Mouse (Mus musculus): ENCODE measurements around the gene Prss8. TPM values are rescaled to one million over a fixed set of nuclear protein-coding genes. Genes with fewer than 3 reads are reported as not detected.
A peak's percentile ranks its signal among the peaks of the same experiment; 100 is the strongest.
"Not testable (repeated sequence)": the region's sequence is repeated elsewhere in the genome, so short reads cannot be mapped to it uniquely, and the experiment has no call there.

Prss8 gene
- total RNA-seq (2021) = under 1 TPM; 0.25 to 0.46 TPM
- long read RNA-seq = 0 reads

DNA sequence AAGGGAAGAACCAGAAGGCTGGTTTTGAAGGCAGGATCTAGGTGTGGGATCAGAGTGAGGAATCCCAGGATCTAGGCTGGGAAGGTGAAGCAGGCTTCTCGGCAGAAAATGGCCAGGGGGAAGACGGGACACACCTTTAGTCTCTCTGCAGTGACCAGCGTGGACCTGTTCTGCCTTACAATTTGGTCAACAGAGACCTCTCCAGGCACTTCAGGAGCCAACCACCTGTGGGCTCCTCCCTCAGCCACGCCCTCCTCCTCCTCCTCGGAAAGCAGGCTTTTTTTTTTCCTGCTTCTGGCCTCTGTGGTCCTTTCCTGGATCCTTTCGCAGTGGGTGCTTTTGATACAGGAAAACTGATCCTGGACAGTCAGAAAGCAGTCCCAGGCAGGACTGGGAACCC is at the start of gene Prss8:
Gene Prss8 (minus strand): TSS at position 182 of the 400 bp plus-strand sequence.
- DNase-seq (ENCODE audit: low spot score in 2 of 2) = no peak

DNA sequence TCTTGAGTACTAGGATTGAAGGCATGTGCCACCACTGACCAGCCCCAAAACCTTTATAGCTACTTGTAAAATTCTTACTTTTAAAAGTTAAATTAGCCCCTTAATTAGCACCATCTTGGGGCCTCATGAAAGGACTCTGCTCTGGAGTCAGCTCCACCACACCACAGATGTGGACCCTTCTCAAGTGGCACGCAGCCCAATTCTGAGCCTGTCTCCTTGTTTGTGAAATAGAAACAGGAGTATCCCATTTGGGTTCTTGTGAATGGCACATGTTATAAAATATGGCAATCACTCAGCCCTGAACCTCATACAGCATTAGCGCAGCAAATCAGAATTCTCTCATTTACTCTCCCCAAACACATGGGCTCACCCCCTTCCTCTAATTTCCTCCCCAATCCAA is 49.0 kb upstream of the Prss8 start:
- DNase-seq (ENCODE audit: low spot score in 2 of 2) = no peak

DNA sequence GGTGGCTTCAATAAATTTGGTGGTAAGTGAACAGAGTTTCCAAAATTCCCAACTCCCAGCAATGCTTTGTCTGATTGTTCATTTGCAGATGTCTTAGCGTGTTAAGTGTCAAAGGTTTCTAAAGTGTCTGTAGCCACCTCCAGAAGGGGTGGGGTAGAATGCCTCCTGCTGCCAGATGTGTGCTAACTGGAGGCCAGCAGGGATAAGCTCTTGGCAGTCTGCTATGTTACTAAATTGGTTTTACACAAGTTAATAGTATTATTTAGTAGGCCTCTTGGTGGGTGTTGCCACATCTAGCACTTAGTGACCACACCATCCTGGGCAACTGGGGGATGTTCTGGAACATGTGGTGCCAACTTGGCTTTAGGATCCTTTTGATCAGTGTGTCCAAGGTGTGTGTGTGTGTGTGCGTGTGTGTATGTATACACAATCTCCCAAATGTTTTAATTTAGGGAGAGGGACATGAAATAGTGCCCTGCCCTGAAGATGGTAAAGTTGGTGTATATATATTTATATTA is 44.6 kb upstream of the Prss8 start:
- no peak for DNase-seq (ENCODE audit: low spot score in 2 of 2)

DNA sequence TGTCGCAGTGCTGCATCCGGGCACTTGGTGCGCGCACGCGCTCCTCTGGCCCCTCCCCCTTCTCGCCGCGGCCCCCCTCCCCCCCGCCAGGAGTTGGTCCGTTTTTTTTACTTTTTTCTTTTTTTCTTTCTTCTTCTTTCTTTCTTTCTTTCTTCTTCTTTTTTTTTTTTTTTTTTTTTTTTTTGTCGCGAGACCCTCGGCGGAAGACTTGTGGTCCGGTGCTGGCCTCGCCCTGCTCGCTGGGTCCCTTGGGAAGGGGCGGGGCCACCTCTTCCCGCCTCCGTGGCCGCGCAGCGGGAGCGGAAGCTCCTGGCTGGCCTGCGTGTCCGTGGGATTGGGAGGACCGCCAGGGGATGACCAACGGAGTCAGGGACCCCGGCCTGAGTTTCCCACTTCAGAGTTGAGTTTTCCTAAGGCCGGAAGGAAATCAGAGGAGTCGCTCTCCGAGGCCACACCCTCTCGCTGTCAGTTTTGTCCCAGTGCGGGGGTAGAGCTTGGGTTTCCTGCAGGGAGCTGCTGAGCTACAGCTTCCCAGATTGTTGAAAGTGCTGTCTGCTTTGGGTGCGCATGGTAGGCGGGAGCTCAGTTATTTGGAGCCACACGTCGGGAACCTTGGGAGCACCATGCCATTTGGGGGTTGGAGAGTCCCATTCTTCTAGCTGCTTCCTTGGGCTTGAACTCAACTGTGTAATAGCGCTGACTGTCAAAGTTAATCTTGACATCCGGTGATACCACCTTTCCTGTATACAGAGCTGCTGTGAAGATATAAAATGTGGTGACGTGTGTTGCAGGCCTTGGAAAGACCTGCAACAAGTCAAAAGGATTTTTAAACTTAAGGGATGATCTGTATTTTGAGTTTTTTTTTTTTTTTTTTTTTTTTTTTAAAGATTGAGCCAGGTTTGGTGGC is 38.3 kb upstream of the Prss8 start:
- DNase-seq (ENCODE audit: low spot score in 2 of 2) = peak; percentile 71 to 81

DNA sequence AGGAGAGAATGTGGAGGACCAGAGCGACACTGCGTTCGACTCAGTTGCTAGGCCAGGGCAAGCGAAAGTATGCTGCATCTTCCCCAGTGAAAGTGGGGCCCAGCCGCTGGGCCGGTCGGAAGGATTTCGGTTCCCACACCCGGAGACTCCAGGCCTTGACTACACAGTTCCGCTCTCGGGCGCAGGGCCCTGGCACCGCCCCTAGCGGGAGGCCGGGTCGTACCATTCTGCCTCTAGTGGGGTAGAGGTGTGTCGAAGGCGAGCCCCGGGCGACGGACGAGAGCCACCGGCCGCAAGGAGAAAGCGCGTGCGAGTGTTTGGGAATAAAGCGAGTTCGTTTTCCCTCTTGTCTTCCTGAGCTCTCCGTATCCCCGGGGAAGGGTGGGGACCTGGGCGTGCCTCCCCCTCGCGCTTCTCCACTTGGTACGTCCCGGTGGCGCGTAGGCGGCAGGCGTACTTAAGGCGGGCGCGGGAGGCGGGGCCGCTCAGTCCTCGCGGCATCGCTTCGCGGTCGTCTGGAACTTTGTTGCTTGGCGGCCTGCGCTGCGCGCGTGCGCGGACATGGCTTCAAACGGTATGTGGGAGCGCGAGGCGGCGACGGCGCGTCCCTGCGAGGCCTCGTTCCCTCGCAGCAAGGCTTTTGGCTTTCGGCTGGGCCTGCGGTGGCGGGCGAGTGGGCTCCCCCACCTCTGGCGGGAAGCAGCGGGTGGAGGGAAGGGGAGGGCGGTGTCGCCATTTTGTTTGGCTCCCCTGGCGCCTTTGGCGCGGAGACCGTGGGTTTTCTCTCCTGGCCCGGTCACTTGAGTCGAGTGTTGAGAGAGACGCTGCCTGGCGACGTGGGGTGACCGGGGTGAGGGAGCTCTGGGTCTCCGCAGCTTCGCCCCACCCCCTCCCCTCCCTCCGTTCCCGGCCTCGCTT is 37.4 kb upstream of the Prss8 start, which contains the start of gene Fus:
Gene Fus (plus strand): TSS at position 454 of the 918 bp plus-strand sequence.
- DNase-seq (ENCODE audit: low spot score in 2 of 2) = peak; percentile 92 to 95

DNA sequence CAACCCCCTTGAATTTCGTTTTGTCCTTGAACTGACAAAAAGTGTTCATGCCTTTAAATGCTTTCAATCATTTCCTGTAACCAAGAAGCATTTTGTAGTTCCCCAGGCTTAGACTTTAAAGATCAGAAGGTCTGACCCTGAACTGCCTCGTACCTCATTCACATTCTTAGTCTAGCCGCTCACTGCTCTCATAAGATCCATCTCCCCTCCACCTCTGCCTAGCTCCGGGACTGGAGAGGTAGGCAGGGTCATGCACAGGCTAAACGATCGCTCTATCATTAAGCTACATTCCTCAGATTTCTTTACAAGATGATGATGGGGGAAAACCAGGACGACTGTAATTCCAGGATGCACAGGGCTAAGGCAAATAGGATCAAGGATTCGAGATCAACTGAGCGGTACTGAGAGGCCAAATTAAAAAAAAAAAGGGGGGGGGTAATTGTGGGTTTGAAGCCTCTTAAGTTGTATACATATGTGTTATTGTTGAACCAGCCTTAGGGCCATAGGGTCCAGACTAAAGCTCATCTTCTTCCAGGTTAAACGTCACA is 36.5 kb upstream of the Prss8 start:
- peak in 1 of 2 experiments; percentile 8 for DNase-seq (ENCODE audit: low spot score in 2 of 2)

DNA sequence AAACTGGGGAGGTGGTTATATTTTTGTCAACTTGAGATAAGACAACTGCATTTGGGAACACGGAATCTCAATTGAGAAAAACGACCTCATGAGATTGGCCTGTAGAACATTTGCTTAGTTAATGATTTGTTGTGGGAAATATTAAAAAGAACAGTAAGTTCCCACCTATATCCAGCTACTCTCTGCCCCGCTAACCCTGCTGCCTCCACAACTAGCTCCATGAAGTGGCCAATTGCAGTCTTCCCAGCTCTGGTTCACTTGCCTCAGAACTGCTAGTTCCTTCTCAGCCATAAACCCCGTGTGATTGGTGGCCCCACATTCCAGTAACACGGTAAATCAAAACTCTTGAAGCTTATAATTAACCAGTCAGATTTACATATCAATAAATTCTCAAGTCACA is 29.5 kb upstream of the Prss8 start:
- DNase-seq (ENCODE audit: low spot score in 2 of 2) = no peak

DNA sequence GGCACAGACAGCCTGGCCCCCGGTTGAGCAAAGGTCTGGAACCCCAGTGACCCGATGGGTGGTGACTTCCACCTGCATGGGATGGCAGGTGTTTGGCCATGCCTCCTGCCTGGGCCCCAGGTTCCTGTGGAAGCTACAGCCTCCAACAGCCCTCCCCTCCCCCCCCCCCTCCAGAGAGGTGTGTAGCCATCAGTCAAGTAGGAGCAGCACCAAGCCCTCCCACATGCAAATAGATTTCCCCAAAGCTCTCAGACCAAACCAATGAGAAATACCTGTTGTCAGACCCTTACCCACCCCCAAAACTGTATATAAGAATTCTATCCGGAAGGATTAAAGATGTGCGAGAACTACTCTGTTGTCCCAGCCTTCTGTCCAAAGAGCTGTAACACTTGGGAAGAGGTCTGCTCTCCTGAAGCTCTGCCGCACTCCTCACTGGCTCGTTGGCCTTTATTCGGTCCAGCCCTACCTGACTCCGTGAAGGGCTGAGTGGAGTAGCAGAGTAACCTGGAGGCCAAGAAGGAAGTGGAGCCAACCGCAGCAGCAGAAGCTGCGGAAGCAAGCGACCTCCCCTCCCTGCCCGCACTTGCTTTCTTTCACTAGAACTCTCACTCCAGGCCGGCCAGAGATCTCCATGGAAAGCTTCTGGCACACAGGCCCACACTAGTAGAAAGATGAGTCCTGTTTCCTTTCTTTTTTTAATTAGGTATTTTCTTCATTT is 23.1 kb upstream of the Prss8 start:
- DNase-seq (ENCODE audit: low spot score in 2 of 2) = no peak

DNA sequence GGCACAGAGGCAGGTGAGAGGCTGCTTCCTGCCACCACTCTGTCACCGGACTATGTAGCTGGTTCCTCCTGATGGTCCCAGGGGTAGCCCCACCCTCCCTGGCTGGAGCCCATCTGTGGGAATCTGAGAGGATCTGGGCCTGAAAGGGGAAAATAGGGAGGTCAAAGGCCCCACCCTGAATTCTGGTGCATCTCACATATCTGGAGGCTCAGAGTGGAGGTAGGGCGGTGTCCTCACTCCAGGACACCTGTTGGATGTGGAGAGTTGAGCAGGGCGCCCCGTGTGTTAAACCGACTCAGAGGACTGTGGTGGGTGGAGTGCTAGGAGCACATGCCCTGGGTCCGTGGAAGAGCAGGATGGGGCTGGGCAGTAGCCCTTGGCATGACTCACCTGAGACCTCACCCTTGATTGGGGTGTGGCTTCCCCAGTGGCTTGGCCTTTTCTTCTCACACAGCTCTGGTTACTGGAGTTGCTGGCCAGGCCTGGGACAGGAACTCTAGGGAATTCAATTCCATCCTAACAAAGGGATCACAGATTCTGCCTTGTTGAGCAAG is 16.6 kb upstream of the Prss8 start, which contains the start of gene Prss36:
Gene Prss36 (minus strand): TSS at position 256 of the 554 bp plus-strand sequence.
- no peak for DNase-seq (ENCODE audit: low spot score in 2 of 2)

DNA sequence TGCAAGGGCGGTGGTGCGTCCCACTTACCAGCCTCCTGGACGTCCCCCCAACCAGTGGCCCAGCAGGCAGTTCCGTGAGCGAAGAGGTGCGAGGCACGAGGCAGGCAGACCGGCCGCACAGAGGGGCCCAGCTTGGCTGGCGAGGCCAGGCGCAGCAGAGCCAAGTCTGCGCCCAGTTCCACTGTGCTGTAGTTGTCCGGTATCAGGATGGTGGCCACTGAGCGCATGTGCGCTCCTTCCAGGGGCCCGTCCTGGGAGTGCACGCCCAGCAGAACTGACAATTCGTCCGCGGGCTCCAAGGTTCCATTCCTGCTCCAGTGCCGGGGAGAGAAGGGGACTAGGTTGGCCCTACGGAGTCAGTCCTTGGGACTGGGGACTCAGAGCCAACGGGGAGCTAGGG is 14.7 kb upstream of the Prss8 start:
- no peak for DNase-seq (ENCODE audit: low spot score in 2 of 2)

DNA sequence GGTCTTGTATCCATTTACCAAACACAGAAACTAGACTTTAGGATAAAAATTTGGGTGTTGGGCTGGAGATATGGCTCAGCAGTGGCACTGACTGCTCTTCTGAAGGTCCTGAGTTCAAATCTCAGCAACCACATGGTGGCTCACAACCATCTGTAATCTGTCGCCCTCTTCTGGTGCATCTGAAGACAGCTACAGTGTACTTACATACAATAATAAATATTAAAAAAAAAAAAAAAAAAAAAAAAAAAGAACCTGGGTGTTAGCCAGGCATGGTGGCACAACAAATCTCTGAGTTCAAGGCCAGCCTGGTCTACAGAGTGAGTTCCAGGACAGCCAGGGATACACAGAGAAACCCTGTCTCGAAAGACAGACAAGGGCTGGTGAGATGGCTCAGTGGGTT is 12.2 kb upstream of the Prss8 start:
- not testable (repeated sequence) for DNase-seq (ENCODE audit: low spot score in 2 of 2)

DNA sequence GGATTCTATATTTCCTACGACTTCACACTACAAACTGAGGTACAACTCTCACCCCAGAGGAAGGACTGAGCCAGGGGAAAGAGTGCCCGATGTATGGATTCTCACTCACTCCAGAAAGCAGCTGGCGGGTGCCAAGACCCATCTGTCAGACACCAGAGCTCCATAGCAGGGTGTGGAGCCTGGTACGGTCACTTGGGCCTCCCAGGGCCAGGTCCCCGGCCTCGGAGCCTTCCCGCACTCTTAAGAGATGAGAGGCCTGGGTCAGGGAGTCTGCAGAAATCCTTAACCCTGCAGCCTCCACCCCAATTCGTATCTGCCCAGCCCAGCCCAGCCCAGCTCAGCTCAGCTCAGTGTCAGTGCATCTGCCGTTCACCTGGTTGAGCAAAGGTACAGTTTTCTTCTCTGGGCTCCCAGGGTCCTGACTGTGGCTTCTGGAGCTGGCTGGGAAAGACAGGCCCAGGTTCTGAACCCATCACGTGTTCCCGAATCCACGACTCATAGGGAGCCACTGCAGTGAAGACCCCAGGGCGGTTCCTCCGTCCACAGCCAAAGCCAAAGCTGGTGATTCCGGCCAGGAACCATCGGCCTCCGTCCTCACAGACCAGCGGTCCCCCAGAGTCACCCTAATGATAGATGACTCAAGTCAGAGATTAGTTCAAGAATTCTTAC is 6.4 kb upstream of the Prss8 start:
- DNase-seq (ENCODE audit: low spot score in 2 of 2) = no peak

DNA sequence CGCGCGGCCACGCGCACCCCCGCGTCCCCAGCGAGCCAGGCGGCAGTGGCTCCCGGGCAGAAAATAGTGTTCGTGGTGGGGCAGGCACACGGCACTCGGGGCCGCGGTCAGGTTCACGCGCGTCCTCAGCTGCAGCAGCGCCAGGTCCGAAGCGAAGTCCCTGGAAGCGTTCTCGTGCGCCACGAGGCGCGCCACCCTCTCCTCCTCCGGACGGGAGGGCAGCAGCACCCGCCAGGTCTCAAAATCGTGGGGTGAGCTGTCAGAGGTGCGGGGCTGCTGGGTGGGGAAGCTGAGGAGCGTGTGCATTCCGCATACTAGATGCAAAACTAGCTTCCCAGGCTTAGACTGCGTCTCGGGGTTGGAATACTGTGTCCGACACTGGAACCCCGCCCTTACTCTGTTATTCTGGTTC is 5.8 kb upstream of the Prss8 start:
- no peak for DNase-seq (ENCODE audit: low spot score in 2 of 2)

DNA sequence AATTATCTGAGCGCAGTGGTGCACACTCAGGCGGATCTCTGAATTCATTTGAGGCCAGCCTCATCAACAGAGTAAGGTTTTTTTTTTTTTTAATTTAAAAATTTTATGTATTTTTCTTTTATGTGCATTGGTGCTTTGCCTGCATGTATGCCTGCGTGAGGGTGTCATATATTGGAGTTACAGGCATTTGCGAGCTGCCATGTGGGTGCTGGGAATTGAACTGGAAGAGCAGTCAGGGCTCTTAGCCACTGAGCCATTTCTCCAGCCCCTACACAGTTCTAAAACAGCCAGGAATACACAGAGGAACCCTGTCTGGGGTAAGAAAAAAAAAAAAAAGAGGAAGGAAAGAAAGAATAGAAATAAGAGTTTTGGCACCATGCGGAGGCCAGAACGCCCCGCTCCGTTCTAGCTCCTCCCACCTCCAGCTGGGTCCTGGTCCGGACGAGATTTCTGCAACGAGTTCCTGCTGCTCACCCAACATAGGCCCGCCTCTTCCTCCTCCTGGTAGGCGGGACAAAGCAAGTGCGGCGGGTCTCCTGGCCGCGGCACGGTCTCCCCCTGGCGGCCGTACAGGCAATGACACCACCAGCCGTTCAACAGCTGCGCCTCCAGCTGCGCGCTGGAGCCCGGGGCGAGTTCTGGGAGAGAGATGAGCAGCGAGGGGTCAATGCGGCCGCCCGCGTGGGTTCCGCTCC is 5.3 kb upstream of the Prss8 start:
- peak; percentile 93 to 96 for DNase-seq (ENCODE audit: low spot score in 2 of 2)

DNA sequence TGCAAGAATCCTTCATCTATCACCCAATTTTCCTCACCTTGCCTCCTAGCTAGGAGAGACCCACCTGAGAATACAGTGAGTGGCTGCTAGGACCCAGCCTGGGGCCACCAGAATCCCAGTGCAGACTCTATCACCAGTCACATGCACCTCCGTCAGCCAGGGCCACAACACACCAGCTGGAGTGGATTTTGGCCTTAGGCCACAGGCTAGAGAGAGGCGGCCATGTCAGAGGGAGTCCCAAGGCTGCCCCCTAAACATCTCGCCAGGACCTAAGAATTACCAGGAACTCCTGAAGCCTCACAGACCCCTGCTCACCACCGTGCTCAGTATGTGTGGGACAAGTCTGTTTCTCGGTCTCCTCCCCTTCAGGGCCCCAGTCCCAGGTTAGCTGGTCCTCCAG is 4.2 kb upstream of the Prss8 start:
- no peak for DNase-seq (ENCODE audit: low spot score in 2 of 2)

DNA sequence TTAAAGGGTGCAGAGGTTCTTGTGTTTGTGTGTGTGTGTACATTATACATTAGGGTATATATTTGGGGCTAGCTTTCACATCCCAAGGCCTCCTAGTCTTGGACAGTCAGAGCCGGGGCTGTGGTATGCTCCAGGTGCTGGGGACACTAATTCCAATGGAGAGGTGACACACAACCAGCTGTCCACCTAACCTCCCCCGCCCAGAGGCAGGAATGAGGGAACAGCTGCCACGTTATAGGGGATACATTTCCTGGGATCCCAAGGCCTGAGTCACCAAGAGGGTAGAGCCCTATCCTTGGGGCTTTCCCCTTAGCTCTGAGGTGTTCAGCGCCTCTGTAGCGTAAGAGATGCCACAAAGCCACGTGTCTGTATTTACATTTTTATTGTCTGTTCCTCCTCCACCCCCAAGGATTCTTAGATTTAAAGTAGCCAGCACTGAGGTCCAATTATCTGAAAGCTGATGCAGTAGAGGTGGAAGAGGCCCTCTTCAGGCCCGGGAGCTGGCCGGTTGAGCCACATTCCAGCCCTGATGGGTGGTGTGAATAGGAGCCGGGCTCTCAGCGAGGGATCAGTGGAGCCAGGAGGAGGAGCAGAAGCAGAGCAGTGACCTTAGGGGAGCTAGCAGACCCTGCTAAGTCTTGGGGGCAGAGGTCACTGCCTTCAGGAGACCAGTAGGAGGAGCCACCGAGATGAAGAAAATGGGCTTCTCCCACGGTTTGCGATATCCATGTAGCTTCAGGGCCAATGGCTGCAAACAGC is 2.5 kb upstream of the Prss8 start:
- no peak for DNase-seq (ENCODE audit: low spot score in 2 of 2)

DNA sequence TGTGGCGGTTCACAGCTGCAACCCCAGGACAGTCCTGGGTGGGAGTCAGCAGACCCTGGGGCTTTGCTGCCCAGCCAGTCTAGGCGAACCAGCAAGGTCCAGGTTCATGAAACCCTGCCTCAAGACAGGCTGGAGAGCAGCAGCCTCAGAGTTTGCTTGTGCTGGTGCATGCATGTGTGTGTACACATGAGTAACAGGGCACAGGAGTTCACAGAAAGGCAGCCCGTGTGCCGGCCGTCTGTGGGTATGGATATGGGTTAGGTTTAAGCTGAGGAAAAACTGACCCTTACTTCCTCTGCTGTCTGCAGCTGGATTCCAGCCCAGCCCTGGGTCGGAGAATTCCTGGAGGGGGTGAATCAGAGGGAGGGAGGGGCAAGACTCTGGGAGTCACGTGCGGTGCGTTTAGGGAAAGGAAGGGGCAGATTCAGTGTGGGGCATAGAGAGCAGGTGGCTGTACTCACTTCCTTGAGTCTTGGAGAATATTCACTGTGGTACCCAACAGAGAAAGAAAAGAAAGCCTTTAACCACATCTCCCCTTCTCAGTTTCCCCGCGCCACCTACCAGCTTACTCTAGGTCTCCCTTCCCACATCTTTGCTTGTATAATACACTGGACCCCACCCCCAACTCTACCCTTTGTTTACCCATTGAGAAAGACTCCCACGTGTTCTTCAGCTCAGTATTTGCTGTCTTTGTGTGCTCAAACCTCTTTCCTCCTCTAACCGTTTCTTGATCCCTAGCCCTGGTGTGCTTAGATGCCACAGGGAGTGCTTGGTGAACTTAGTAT is 1.6 kb upstream of the Prss8 start:
- DNase-seq (ENCODE audit: low spot score in 2 of 2) = no peak

DNA sequence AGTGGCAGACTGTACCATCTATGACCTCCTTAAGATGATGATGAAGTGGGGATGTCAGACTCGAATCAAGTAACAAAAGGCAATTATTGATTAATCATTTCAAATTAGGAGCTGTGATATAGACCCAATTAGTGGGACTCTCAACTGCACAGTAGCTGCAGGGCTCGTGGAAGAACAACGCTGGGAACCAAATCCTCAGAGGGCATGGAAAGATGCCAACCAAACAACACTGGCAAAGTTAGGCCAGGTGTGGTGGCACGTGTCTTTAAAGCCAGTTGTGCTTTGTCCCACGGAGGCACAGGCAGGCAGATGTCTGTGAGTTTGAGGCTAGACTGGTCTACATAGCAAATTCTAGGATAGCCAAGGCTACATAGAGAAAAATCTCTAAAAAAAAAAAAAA is 732 bp upstream of the Prss8 start:
- no peak for DNase-seq (ENCODE audit: low spot score in 2 of 2)

All from layer of hippocampus, adult 18-20 months (tissue).